25 mouse cellular contexts compared by ENCODE assay signal in the genomic region with DNA sequence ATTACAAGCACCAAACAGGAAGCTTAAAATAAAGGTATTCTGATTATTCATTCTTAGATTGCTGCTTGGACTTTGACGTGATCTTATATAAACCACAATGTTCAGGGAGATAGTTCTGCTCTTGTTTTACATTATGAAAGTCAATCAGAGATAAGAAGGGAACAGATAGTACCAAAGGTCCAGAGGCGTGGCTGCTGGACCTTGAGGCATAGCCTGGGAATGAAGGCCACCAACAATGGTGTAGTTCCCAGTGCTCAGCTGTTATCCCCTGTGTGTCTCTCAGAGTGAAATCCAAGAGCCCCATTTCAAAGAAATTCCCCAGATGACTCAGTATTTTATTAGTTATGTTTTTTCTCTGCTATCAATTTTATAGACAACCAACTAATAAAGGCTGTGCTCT.
DNase-seq lines count a peak whose midpoint lies in the region; TF ChIP-seq lines count a peak whose summit lies in the region.
"Had no signal": no experiment of that assay in that cellular context is flagged by ENCODE, and none has a peak within 500 bp of the region (broad histone marks: within the 10 kb centered on the region; RNA-seq: fewer than 3 reads in every experiment).

No protein-coding gene starts in this region.

- no peak overlapping the region for H3K4me3 ChIP-seq in left cerebral cortex, adult 2 months
- H3K4me3 ChIP-seq: embryonic facial prominence, embryonic 12.5 days; heart, embryonic 10.5 days; heart, embryonic 15.5 days; kidney, embryonic 15.5 days; layer of hippocampus, adult 2 months; liver, embryonic 12.5 days; neural tube, embryonic 12.5 days had no signal

- intact Hi-C loops in left cerebral cortex, adult 2 months (cut with DNase I) = no loop called here

- peak; percentile 66 to 81 for DNase-seq in adrenal gland, adult (ENCODE audit: inconsistent age in 2 of 2, low spot score in 1 of 2)
- DNase-seq in adrenal gland, postnatal 4 days (ENCODE audit: low spot score in 2 of 2) = no peak
- DNase-seq in left cerebral cortex, adult 2 months (ENCODE audit: extremely low spot score in 1 of 2, low spot score in 2 of 2) = no peak
- DNase-seq in left cerebral cortex, adult 8-10 months (ENCODE audit: low spot score in 2 of 2) = no peak
- DNase-seq in 416B (ENCODE audit: low read depth) = peak; percentile 6
- DNase-seq in large intestine, adult 2 months (ENCODE audit: low read depth, low spot score) = peak; percentile 42
- no peak for DNase-seq in cerebellum, adult 11 months
- DNase-seq: adrenal gland, postnatal 14 days; cerebellum, adult 9-10 months; cerebellum, postnatal 36 days; gastrocnemius, postnatal 25 days; heart, adult 11 months; kidney, adult 18-20 months; kidney, postnatal 25 days; left cerebral cortex, postnatal 4 days; liver, postnatal 0 days; lung, postnatal 36 days; thymus, postnatal 14 days had no signal

- 39% methylated on average over 2 of the region's 2 CpGs for WGBS in large intestine, adult 2 months

- TF ChIP-seq CTCF in left cerebral cortex, adult 2 months (IDR thresholded peaks at IDR 0.05) = no peak

- H3K27ac ChIP-seq in left cerebral cortex, adult 2 months = peak overlapping the region; percentile 17; the same call in 1 of the 2 replicates
- H3K27ac ChIP-seq: embryonic facial prominence, embryonic 12.5 days; heart, embryonic 10.5 days; heart, embryonic 15.5 days; kidney, embryonic 15.5 days; layer of hippocampus, adult 2 months; liver, embryonic 12.5 days; neural tube, embryonic 12.5 days had no signal

Comparison
In these comparisons a context has a peak if more than half of its experiments do, and no peak if none do; other contexts are left out.
1. DNase-seq: peak in adrenal gland, adult (2 of 2), 416B (single experiment) and large intestine, adult 2 months (single experiment); none in adrenal gland, postnatal 4 days (0 of 2), left cerebral cortex, adult 2 months (0 of 2), left cerebral cortex, adult 8-10 months (0 of 2) and cerebellum, adult 11 months (single experiment).